Mouse (Mus musculus) heart, postnatal 0 days (tissue): ENCODE results near the gene Pkd1l1. TPM values are rescaled to one million over a fixed set of nuclear protein-coding genes. Genes with fewer than 3 reads are reported as not detected.

Experiments
- ATAC-seq: fragments of 200-750 bp; cut with Nextera tagmentation; 2 replicates; pipeline ENCODE4 v1.8.0; 2017; ENCODE audit warnings: low read depth, moderate number of reproducible peaks, moderate library complexity; ENCODE audit not compliant: insufficient read depth
- DNase-seq: peaks from one replicate; pipeline ENCODE4 v3.0.0-alpha.2; 2016; ENCODE audit warnings: low spot score
- H3K27ac ChIP-seq: fragments of 300-500 bp; sonication (generic); 2 replicates; pipeline ENCODE4 v1.5.1; 2014; ENCODE audit warnings: low read depth, mild to moderate bottlenecking
- H3K27me3 ChIP-seq: fragments of 300-500 bp; sonication (generic); 2 replicates; pipeline ENCODE4 v1.6.1; 2014; ENCODE audit warnings: low read length, mixed read lengths; ENCODE audit not compliant: control insufficient read depth, insufficient read depth
- H3K36me3 ChIP-seq: fragments of 300-500 bp; sonication (generic); replicated peaks from 2 replicates; pipeline ENCODE4 v1.6.1; 2014; ENCODE audit warnings: low read length, mixed read lengths; ENCODE audit not compliant: control insufficient read depth, insufficient read depth
- H3K4me1 ChIP-seq: fragments of 300-500 bp; sonication (generic); 2 replicates; pipeline ENCODE4 v1.6.1; 2014; ENCODE audit warnings: antibody characterized with exemption; ENCODE audit not compliant: control insufficient read depth, insufficient read depth
- H3K4me2 ChIP-seq: fragments of 300-500 bp; sonication (generic); 2 replicates; pipeline ENCODE4 v1.6.1; 2014; ENCODE audit warnings: low read depth, mild to moderate bottlenecking, low read length, moderate library complexity
- H3K4me3 ChIP-seq: fragments of 300-500 bp; sonication (generic); 2 replicates; pipeline ENCODE4 v1.5.1; 2014; ENCODE audit warnings: low read depth, low read length
- H3K9ac ChIP-seq: fragments of 300-500 bp; sonication (generic); replicated peaks from 2 replicates; pipeline ENCODE4 v1.6.1; 2014; ENCODE audit warnings: low read depth, low read length, mixed read lengths
- H3K9me3 ChIP-seq: fragments of 300-500 bp; sonication (generic); replicated peaks from 2 replicates; pipeline ENCODE4 v1.6.1; 2016; ENCODE audit warnings: low read length; ENCODE audit not compliant: control insufficient read depth
- CTCF ChIP-seq: IDR thresholded peaks from 2 replicates; pipeline ENCODE4 v1.5.1; 2016; ENCODE audit warnings: antibody characterized with exemption, control low read depth, low read depth
- EP300 ChIP-seq: IDR thresholded peaks from 2 replicates; pipeline ENCODE4 v1.6.1; 2016; ENCODE audit warnings: antibody characterized with exemption, low read depth
- WGBS: fragments of 180-500 bp; shearing (Covaris S2); extraction: QIAGEN DNeasy Blood & Tissue Kit; methylation state at CpG from one replicate; pipeline ENCODE4 v1.1.7; 2014; 5-methylcytosine and 5-hydroxymethylcytosine counted together
- polyA plus RNA-seq: library from polyadenylated mRNA; unstranded; fragments of >200 nt; fragmentation: Nextera tagmentation; extraction: Ambion mirVana; gene quantifications from 2 replicates; pipeline ENCODE4 v1.2.1, GENCODE M21; 2015
- total RNA-seq: library from RNA; depleted of rRNA; stranded (reverse); fragments of >200 nt; gene quantifications from 2 replicates; pipeline ENCODE4 v1.2.3, GENCODE M21; 2014; ENCODE audit warnings: low replicate concordance

Pkd1l1 gene
- total and polyA plus RNA-seq, 2 experiments from 2014 or later = 0.01 TPM; not detected in 1

GRCm38 (mm10) chr11:8825413-8825812 lies 147.7 kb downstream of the Pkd1l1 start:
- TF ChIP-seq EP300 (no peak), CTCF (no peak)
- 92% methylated on average over 3 of the region's 3 CpGs for WGBS

GRCm38 (mm10) chr11:8821403-8821802 lies 151.7 kb downstream of the Pkd1l1 start:
- TF ChIP-seq EP300 = no peak
- TF ChIP-seq CTCF = no peak
- Histone ChIP-seq H3K27ac (no peak overlapping the region), H3K36me3 (no peaks in the 10 kb centered on the region), H3K4me3 (no peak overlapping the region), H3K9me3 (no peaks in the 10 kb centered on the region), H3K27me3 (no peaks in the 10 kb centered on the region), H3K4me2 (no peak overlapping the region), H3K4me1 (no peaks in the 10 kb centered on the region), H3K9ac (no peak overlapping the region)
- ATAC-seq (no peak), DNase-seq (no peak)
- 57% methylated on average over 4 of the region's 4 CpGs for WGBS

More at GRCm38 (mm10) chr11:8825413-8825812, 147.7 kb downstream of the Pkd1l1 start:
- ATAC-seq (no peak), DNase-seq (no peak)
- H3K4me3 ChIP-seq = no peak overlapping the region
- no peaks in the 10 kb centered on the region for H3K27me3 ChIP-seq
- no peaks in the 10 kb centered on the region for H3K4me1 ChIP-seq
- no peak overlapping the region for H3K9ac ChIP-seq
- H3K36me3 ChIP-seq = no peaks in the 10 kb centered on the region
- H3K4me2 ChIP-seq = no peak overlapping the region
- H3K27ac ChIP-seq = no peak overlapping the region
- no peaks in the 10 kb centered on the region for H3K9me3 ChIP-seq

- ATAC-seq (no peak), DNase-seq (no peak)
- no peak overlapping the region for H3K4me3 ChIP-seq
- H3K36me3 ChIP-seq = no peaks in the 10 kb centered on the region
- WGBS = 46% methylated on average over 3 of the region's 3 CpGs
- H3K9ac ChIP-seq = no peak overlapping the region
- H3K4me2 ChIP-seq = no peak overlapping the region
- TF ChIP-seq CTCF (no peak), EP300 (no peak)
- no peaks in the 10 kb centered on the region for H3K27me3 ChIP-seq
- no peaks in the 10 kb centered on the region for H3K4me1 ChIP-seq
- no peak overlapping the region for H3K27ac ChIP-seq
- H3K9me3 ChIP-seq = no peaks in the 10 kb centered on the region
Measured at GRCm38 (mm10) chr11:8817376-8817775, 155.7 kb downstream of the Pkd1l1 start.

- Histone ChIP-seq H3K4me3 (no peak overlapping the region), H3K4me2 (no peak overlapping the region), H3K36me3 (no peaks in the 10 kb centered on the region), H3K4me1 (no peaks in the 10 kb centered on the region), H3K27me3 (no peaks in the 10 kb centered on the region), H3K27ac (peak overlapping the region; percentile 22; the same call in 1 of the 2 replicates), H3K9me3 (no peaks in the 10 kb centered on the region), H3K9ac (no peak overlapping the region)
- no peak for DNase-seq
- WGBS = 36% methylated on average over 4 of the region's 4 CpGs
- TF ChIP-seq EP300 (no peak), CTCF (no peak)
- ATAC-seq = peak; percentile 57
Measured at GRCm38 (mm10) chr11:8814097-8814790, 158.8 kb downstream of the Pkd1l1 start.

- WGBS = 38% methylated on average over 5 of the region's 5 CpGs
- Histone ChIP-seq H3K27me3 (no peaks in the 10 kb centered on the region), H3K27ac (no peak overlapping the region), H3K4me1 (no peaks in the 10 kb centered on the region), H3K4me3 (no peak overlapping the region), H3K4me2 (no peak overlapping the region), H3K9me3 (no peaks in the 10 kb centered on the region), H3K36me3 (no peaks in the 10 kb centered on the region), H3K9ac (no peak overlapping the region)
- DNase-seq (no peak), ATAC-seq (no peak)
- TF ChIP-seq CTCF (no peak), EP300 (no peak)
Measured at GRCm38 (mm10) chr11:8811506-8812100, 161.5 kb downstream of the Pkd1l1 start.
